In the genomic region with DNA sequence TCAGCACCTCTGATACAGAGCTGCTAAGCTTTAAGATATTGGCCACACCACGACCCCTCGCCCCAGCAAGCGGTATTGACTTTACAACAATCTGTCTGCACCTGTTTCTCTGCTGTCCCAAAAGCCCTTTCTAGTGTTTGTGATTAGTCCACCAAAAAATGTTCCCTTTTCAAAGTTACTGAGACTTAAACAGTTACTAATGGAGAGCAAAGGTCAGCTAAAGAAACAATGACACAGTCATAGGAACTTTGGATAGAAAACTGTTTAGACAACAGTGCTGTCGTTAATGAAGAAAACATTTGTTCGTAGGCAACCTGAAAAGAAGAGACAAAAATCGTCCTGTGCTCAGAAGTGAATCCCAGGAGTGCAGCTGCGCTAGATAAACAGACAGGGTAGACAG, we compare ENCODE assay signal across 21 mouse cellular contexts.
"Had no signal": no experiment of that assay in that cellular context is flagged by ENCODE, and none has a peak within 500 bp of the region (broad histone marks: within the 10 kb centered on the region; RNA-seq: fewer than 3 reads in every experiment).

No protein-coding gene starts in this region.

- H3K27ac ChIP-seq: hindbrain, postnatal 0 days; limb, embryonic 12.5 days; limb, embryonic 15.5 days; lung, embryonic 15.5 days; midbrain, embryonic 10.5 days; midbrain, embryonic 13.5 days; neural tube, embryonic 13.5 days had no signal

- H3K27me3 ChIP-seq: limb, embryonic 12.5 days; limb, embryonic 15.5 days; lung, embryonic 15.5 days; megakaryocyte, embryonic 14.5 days; midbrain, embryonic 13.5 days; neural tube, embryonic 13.5 days had no signal

- DNase-seq: kidney, postnatal 25 days; left cerebral cortex, postnatal 4 days; lung, adult 18-20 months; lung, postnatal 10 days; lung, postnatal 36 days; retina, postnatal 1 day; right cerebral cortex, postnatal 25 days; thymus, adult 18-20 months; thymus, postnatal 36 days had no signal

- H3K9me3 ChIP-seq: limb, embryonic 12.5 days; limb, embryonic 15.5 days; lung, embryonic 15.5 days; megakaryocyte, embryonic 14.5 days; midbrain, embryonic 10.5 days; midbrain, embryonic 13.5 days; neural tube, embryonic 13.5 days had no signal

- ATAC-seq: hindbrain, postnatal 0 days; inflammation-experienced regulatory T-cells, adult 6 months; intestine, embryonic 16.5 days; midbrain, embryonic 13.5 days; midbrain, embryonic 16.5 days had no signal

- H3K4me2 ChIP-seq: limb, embryonic 12.5 days; limb, embryonic 15.5 days; lung, embryonic 15.5 days; midbrain, embryonic 13.5 days; neural tube, embryonic 13.5 days had no signal

- H3K4me3 ChIP-seq: limb, embryonic 12.5 days; limb, embryonic 15.5 days; lung, embryonic 15.5 days; megakaryocyte, embryonic 14.5 days; midbrain, embryonic 10.5 days; midbrain, embryonic 13.5 days; myocyte; neural tube, embryonic 13.5 days had no signal

- H3K4me1 ChIP-seq: limb, embryonic 12.5 days; limb, embryonic 15.5 days; lung, embryonic 15.5 days; megakaryocyte, embryonic 14.5 days; midbrain, embryonic 10.5 days; midbrain, embryonic 13.5 days; neural tube, embryonic 13.5 days had no signal

- H3K9ac ChIP-seq: limb, embryonic 12.5 days; limb, embryonic 15.5 days; lung, embryonic 15.5 days; midbrain, embryonic 13.5 days; neural tube, embryonic 13.5 days had no signal
